Mouse (Mus musculus) bone marrow macrophage, adult 2 months (primary cell): ENCODE results near the gene Lrrc51.

Experiments used
- CTCF ChIP-seq: IDR thresholded peaks from 2 replicates; pipeline ENCODE4 v1.5.1; 2012; ENCODE audit warnings: low read depth, mild to moderate bottlenecking, low read length, moderate library complexity
- POLR2A ChIP-seq: IDR thresholded peaks from 2 replicates; pipeline ENCODE4 v1.6.1; 2012; ENCODE audit warnings: mild to moderate bottlenecking, low read depth, low read length, borderline replicate concordance

- TF ChIP-seq CTCF, result no peak
- TF ChIP-seq POLR2A, result no peak
Observed at GRCm38 (mm10) chr7:101933751-101934240, at the start of gene Lrrc51, which contains the start of gene Numa1.
